Mouse (Mus musculus): ENCODE measurements at regions not wholly inside any gene's neighbourhood (a gene's known extent, or its start where the extent isn't known, plus 50 kb on each side); places are given as distances from the start of the nearest gene placed in this dataset.
"Not testable (repeated sequence)": the region's sequence is repeated elsewhere in the genome, so short reads cannot be mapped to it uniquely, and the experiment has no call there.

DNA sequence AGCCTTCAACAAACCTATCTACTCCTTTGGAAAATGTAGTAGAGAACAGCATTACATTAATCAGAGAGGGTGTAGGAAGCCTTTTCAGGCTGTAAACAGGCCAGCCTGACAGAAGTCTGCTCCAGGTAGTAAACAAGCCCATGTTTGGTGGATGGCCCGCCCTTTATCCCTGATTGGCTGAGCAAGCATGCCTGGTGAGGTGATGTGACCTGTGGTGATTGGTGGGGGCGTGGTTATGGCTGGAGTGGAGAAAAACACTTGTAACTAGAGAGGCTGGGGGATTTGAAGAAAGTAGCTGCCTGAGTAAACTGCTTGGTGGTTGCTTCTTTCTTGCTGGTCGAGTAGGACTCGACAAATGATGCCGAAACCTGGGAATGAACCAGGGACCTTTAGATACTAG is 621.3 kb upstream of the Dsel start:
- DNase-seq (ENCODE audit: low read depth, low spot score) = not testable (repeated sequence)

DNA sequence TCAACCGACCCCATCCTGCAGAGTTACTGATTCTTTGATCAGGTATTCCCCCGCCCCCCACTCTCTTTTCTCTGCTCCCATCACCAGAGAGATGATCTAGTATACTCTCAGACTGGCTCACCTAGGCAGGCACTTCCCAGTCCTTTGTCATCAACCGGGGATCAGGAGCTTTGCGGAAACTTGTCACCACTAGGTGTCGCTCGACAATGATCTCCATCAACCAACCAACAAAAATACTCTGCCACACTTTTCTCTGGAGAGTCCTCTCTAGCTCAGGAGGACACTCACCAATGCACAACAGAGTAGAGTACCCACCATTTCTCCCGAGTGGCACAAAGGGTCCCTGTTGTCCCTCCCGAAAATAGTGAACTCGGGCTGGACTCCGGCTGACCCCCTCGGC is 591.3 kb upstream of the Dsel start:
- DNase-seq (ENCODE audit: low read depth, low spot score) = peak; percentile 13

DNA sequence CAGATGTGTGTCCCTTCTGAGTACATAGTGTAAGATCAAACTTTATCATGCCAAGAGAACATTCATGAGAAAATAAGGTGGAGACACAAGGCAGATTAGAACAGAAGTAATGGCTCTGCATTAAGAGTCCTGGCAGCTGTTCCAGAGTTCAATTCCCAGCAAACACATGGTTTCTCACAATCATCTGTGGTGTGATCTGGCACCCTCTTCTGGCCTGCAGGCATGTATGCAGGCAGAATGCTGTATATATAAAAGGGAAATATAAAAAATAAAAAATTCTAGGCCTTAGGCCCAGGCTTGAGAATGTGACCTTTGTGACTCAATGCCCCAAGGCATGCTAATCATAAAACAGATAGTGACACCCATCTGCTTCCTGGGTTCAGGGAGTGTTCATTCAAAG is 587.7 kb upstream of the Dsel start:
- DNase-seq (ENCODE audit: low read depth, low spot score) = no peak

DNA sequence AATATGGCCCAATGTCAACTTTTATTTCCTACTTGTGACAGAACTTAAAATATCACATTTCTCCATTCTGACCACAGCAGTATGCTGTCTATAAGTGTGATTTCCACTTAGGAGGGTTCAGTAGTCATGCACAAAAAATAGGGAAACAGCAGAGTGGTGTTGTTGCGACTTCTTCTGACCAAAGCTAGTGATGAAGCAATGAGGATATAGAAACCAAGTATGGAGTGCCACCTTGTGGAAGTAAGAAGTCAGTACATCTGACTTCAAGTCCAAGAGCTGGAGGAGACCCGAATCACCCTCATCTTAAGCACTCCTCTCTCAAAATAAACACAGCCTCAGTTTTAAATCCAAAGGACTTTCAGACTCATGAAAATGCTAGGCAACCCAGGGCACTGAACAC is 586.9 kb upstream of the Dsel start:
- DNase-seq (ENCODE audit: low read depth, low spot score) = no peak

DNA sequence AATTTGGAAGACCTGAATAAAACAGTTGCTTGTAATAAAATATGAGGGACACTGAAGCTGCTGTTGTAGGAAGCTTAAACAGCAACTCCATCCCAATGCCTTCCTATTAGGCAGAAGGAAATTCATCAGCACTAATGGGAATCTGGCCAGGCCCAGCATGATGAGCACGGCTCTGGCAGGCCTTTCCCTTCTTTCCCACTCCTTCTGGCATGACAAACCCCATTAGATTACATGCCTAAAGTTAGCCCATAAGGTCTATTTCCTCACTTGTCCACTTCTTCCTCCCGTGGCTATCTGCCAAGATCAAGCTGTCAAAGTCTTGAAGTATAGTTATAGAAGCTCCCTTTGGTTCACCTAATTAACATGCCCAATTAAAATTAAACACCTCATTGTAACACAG is 574.4 kb upstream of the Dsel start:
- DNase-seq (ENCODE audit: low read depth, low spot score) = no peak

DNA sequence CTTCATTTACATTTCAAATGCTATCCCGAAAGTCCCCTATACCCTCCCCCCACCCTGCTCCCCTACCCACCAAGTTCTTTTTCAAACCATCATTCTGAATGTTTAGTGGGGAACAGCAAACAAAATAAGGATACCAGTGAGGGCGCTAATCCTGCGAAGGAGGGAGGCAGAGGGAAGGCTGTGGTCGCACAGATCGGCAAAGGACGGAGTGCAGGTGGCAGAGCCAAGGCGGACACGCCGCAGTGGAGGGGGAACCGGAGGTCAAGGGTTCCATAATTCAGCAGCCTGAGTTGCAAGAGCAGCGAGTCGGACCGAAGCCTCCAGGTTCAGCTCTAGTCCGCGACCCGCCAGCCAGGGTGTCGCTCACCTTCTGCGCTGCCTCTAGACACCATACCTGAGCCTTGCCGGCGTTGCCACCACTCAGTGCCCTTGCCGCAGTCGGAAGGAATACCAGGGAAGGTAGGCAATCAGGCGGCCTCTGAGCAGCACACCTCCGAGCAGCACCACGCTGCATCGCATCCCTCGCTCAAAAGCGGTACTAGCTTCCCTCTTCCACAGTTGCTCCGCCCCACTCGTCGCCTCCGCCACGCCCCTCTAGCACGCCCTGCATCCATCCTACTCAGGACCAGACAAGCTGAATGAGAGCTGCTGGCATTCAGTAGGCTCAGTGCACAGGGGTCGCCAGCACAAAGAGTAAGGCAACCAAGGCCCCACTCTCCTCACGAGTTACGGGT is 551.8 kb upstream of the Dsel start:
- DNase-seq (ENCODE audit: low read depth, low spot score) = no peak

DNA sequence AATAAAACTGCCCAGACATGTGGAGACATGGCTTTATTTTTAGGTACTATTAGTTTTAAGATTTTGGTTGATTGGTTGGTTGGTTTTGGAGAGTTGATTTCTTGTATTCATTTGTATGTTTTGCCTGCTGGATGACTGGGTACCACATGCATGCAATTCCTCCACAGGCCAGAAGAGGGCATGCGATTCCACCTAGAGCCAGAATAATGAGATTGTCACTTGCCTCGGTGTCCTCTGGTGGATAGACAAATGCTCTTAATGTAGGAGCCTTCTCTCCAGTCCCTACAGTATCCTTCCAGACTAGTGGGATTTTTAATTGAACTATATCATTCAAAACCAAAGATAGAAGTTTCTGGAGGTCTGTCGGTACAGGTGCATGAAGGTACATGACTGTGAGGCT is 524.1 kb upstream of the Dsel start:
- DNase-seq (ENCODE audit: low read depth, low spot score) = no peak

DNA sequence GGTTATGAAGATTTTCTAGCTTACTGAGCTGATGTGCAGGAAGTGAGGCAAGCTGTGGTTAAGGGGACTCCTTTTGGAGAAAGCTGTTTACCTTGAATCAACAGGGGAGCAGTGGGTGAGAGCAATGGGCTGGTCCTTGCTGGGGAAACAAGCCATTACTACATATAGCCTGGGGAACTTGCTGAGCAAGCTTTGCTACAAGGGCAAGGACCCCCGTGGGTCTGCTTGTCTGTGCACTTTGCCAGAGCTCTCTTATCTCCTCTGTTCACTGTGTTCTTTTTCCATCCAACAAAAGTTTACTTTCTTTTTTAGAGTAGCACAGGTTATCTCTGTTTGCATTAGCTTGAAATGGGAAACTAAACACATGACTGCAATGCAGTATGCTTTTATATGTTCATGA is 519.3 kb upstream of the Dsel start:
- DNase-seq (ENCODE audit: low read depth, low spot score) = no peak

DNA sequence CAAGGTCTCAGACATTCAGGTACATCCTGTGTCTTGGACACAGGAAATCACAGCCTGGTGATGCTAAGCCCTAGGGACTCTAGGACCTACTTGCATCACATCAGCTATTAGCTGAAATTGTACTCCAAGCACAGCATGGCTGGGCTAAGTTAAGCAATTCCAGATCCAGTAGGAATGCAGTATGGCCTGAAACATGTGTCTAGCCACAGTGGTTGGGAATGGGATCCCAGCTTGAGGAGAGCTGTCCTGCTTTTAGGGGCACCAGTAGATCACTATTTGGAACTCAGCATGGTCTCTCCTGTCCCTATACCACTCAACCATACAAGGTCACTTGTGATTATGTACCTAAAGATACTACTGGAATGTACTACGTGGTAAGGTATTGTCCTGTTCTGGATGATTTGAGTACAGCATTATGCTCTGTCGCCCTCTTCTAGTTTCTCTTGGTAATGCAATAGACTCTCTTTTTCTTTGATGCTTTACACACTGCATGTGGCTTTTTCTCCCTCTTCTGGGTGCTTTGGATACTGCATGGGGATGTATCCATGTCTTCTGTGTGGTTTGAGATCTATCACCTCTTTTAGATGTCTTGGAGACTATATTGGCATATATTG is 515.0 kb upstream of the Dsel start:
- peak; percentile 50 for DNase-seq (ENCODE audit: low read depth, low spot score)

DNA sequence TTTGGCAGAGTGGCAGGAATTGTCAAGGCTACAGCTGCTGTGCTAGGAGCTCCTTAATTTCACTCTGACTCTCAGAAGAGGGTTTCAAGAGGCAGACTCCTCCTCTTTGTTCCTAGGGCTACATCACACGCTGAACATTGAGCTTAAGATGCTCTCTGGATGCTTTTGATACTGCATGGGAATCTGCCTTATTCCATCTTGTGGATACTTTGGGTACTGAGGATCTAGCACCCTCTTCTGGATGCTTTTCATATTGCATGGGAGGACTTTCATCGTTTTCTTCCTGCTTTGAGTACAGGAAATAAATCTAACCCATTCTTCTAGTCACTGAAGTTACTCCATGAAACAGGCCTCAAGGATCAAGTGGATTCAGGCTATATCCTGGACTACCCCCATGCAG is 513.9 kb upstream of the Dsel start:
- peak; percentile 26 for DNase-seq (ENCODE audit: low read depth, low spot score)

DNA sequence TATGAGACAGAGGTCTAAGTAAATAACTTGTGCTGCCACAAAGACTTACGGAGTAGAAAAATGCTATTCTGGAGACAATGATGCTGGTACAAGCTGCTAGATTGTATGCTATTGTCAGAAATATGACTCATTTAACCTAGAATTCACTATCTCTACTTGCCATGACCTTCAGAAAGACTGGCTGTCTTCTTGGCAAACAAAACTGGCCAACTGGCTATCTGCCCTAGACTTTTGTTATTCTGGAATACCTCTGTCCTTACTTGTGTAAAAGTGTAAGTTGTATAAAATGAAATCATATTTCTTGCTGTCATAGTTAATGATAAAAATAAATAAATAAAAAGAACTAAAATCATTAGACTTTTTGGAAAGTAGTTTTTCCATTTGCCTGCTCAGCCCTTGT is 491.1 kb upstream of the Dsel start:
- no peak for DNase-seq (ENCODE audit: low read depth, low spot score)
